Mouse (Mus musculus): ENCODE data around the gene Cecr2. TPM values are rescaled to one million over a fixed set of nuclear protein-coding genes. Genes with fewer than 3 reads are reported as not detected.
"Not testable (repeated sequence)": the region's sequence is repeated elsewhere in the genome, so short reads cannot be mapped to it uniquely, and the experiment has no call there.

The Cecr2 gene
- polyA plus RNA-seq, 1 experiment from 2014 or later: 14.3 TPM

DNA sequence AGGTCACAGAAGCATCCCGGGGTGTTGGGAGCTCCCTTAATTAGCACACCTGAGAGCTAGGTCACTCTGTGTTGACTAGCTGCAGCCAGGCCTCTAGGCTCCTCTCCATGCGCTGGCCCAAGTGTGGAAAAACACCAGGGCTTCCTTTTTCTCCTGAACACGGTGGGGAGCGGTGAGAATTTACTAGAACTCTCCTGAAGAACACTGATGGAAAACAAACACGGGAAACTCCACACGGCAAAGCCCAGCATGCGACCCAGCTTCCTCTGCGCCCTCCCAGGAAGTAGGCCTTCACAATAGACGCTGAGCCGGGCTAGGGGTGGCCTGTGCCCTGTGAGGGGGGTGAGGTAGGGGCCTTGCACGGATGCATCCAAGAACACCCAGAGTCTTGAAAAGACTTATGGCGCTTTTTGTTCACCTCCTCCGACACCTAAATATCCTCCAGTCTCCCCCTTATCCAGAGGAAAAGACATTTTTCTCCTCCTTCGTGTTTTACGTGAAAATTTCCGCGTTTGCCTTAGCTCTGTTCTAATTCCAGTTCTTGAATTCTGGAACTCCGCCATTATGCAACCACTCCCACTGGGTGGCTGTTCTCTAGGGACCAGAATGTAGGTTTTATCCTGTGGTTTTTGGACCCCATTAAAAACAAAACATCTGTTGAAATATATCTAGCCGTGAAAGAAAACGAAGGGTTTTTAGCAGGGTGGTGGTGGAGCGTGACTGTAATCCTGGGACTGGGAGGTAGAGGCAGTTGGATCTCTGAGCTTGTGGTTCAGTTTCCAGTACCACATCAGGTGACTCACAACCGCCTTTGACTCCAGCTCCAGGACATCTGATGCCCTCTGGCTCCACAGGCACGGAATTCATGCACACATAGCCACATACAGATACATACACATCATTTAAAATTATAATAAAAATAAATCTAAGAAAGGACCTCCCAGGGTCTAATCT is 21.5 kb upstream of the Cecr2 start:
- no peak overlapping the region for H3K4me3 ChIP-seq
- WGBS: 49% methylated on average over 23 of the region's 23 CpGs
- no peak for DNase-seq (ENCODE audit: low spot score)
- no peaks in the 10 kb centered on the region for H3K9me3 ChIP-seq
- H3K27ac ChIP-seq: peak overlapping the region; percentile 23; the same call in 1 of the 2 replicates
- peaks cover 8% of the 10 kb centered on the region for H3K4me1 ChIP-seq (replicated peaks)
- no peaks in the 10 kb centered on the region for H3K27me3 ChIP-seq (ENCODE audit: insufficient read depth, poor library complexity, severe bottlenecking)
- no peaks in the 10 kb centered on the region for H3K36me3 ChIP-seq

DNA sequence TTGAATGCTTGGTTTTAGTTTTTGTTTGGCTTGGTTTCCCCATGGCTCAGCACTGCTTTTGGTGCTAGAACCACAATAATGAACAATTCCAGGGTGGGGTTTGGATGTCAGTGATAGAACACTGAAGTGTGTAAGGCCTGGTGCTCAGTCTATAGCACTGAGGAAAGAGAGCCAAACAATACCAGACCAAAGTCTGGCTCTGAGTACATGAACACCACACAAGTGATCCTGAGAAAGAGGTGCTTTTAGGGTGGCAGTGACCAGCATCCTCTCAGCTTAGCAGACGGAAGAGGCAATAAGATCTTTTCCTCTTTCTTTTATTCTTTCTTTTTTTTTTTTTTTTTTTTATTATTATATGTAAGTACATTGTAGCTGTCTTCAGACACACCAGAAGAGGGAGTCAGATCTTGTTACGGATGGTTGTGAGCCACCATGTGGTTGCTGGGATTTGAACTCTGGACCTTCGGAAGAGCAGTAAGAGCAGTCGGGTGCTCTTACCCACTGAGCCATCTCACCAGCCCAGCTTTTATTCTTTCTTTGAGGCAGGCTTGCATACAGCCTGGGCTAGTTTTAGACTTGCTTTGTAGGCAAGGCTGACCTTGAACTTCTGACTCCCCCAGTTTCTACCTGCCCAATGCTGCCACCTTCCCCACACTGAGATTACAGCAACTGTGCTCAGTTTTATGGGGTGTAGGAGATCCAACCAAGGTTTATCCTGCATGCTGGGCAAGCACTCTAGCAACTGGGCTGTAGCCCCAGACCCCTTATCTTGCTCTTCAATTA is 18.7 kb upstream of the Cecr2 start:
- not testable (repeated sequence) for H3K9me3 ChIP-seq; H3K27me3 ChIP-seq (ENCODE audit: insufficient read depth, poor library complexity, severe bottlenecking); H3K27ac ChIP-seq; H3K36me3 ChIP-seq; DNase-seq (ENCODE audit: low spot score); H3K4me3 ChIP-seq
- 86% methylated on average over 3 of the region's 4 CpGs for WGBS
- H3K4me1 ChIP-seq (replicated peaks): peaks cover 11% of the 10 kb centered on the region

DNA sequence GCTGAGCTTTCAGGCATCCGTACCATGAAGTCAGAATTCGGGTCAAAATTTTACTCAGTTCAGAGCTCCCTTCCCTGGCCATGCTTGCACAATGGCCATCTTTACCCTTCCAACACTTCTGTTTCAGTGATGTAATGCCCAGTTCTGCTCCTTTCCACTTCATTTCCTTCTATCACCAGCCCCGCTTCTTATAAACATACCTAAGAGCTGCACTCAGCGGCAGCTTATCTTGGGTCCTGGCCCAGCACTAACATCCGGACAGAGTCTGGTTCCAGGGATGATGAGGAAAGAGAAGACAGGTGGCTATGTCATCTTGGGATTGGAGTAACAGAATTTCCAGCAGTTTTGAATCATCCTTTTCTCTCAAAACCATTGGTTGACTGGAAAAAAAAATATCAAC is 18.0 kb upstream of the Cecr2 start:
- 83% methylated on average over 5 of the region's 5 CpGs for WGBS
- Histone ChIP-seq H3K27ac (no peak overlapping the region), H3K36me3 (no peaks in the 10 kb centered on the region), H3K27me3 (ENCODE audit: insufficient read depth, poor library complexity, severe bottlenecking) (no peaks in the 10 kb centered on the region), H3K4me1 (replicated peaks) (peaks cover 18% of the 10 kb centered on the region), H3K9me3 (no peaks in the 10 kb centered on the region), H3K4me3 (no peak overlapping the region)
- DNase-seq (ENCODE audit: low spot score): no peak

DNA sequence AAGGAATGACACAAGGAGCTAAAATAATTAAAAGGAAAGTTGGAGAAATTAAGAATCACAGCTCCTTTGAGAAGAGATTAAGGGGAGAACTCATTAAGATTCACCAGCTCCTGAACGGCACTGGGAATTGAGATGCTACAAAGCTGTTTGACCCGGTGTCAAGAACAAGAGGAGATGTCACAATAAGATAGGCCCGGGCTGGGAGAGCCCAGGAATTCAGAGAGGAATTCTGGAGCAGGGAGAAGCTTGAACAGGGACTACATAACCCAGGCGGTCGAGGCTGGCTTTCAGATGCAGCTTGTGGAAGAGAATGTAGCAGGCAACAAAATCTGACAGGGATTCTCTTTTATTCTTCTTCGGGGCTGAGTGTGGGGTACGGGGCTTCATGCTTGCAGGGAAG is 13.5 kb upstream of the Cecr2 start:
- H3K9me3 ChIP-seq: no peaks in the 10 kb centered on the region
- peaks cover 10% of the 10 kb centered on the region for H3K4me1 ChIP-seq (replicated peaks)
- no peak for DNase-seq (ENCODE audit: low spot score)
- 30% methylated on average over 7 of the region's 7 CpGs for WGBS
- no peak overlapping the region for H3K4me3 ChIP-seq
- H3K27me3 ChIP-seq (ENCODE audit: insufficient read depth, poor library complexity, severe bottlenecking): no peaks in the 10 kb centered on the region
- H3K27ac ChIP-seq: no peak overlapping the region
- no peaks in the 10 kb centered on the region for H3K36me3 ChIP-seq

DNA sequence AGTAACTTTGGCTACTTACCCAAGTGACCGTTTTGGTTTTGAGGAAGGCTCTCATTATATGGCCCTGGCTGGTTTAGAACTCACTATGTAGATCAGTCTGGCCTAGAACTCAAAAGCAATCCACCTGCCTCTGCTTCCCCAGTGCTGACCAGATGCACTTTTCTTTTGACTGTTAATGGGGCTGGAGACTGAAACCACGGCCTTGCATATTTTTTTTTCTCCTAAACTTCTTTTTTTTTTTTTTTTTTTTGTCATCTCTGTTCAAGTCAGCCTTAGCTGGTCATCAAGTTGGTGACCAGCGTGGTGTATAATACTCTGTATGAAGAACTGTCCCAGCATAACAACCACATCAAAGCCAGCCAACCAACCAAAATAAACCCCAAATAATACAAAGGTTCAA is 10.5 kb upstream of the Cecr2 start:
- Histone ChIP-seq H3K4me3 (no peak overlapping the region), H3K27me3 (ENCODE audit: insufficient read depth, poor library complexity, severe bottlenecking) (no peaks in the 10 kb centered on the region), H3K27ac (no peak overlapping the region), H3K36me3 (no peaks in the 10 kb centered on the region), H3K9me3 (no peaks in the 10 kb centered on the region), H3K4me1 (replicated peaks) (peaks cover 12% of the 10 kb centered on the region)
- WGBS: 96% methylated on average over 3 of the region's 3 CpGs
- DNase-seq (ENCODE audit: low spot score): no peak

- WGBS: 73% methylated on average over 7 of the region's 7 CpGs
- Histone ChIP-seq H3K4me1 (replicated peaks) (peaks cover 3% of the 10 kb centered on the region; the same call in 1 of the 2 replicates), H3K27ac (no peak overlapping the region), H3K9me3 (no peaks in the 10 kb centered on the region), H3K36me3 (no peaks in the 10 kb centered on the region), H3K27me3 (ENCODE audit: insufficient read depth, poor library complexity, severe bottlenecking) (no peaks in the 10 kb centered on the region; the same call in 1 of the 2 replicates), H3K4me3 (no peak overlapping the region)
- no peak for DNase-seq (ENCODE audit: low spot score)
These were observed 7.3 kb upstream of the Cecr2 start for GRCm38 (mm10) chr6:120658848-120659247.

DNA sequence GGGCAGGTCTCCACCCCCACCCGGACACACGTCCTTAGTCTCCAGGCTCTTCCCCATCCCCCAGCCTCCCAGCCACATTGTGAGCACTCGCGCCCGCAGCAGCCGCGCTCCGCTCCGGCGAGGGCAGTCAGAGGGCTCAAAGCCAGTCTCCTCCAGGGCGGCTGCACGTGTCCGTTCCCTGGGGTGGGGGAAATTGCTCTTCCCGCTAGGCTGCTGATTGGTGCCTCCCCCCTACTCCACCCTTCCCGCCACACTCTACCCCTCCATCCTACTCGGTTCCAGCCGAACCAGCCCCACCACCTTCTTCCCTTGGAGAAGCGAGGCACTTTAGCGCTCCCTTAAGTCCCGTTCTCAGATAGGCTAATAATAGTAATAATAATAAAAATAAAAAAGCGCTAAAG is 754 bp upstream of the Cecr2 start:
- no peaks in the 10 kb centered on the region for H3K36me3 ChIP-seq
- peak; percentile 87 for DNase-seq (ENCODE audit: low spot score)
- H3K4me3 ChIP-seq: peak overlapping the region; percentile 94
- no peaks in the 10 kb centered on the region for H3K9me3 ChIP-seq
- under 1% methylated on average over 21 of the region's 21 CpGs for WGBS
- H3K27ac ChIP-seq: peak overlapping the region; percentile 100
- no peaks in the 10 kb centered on the region; the same call in 1 of the 2 replicates for H3K27me3 ChIP-seq (ENCODE audit: insufficient read depth, poor library complexity, severe bottlenecking)
- peaks cover 21% of the 10 kb centered on the region for H3K4me1 ChIP-seq (replicated peaks)

DNA sequence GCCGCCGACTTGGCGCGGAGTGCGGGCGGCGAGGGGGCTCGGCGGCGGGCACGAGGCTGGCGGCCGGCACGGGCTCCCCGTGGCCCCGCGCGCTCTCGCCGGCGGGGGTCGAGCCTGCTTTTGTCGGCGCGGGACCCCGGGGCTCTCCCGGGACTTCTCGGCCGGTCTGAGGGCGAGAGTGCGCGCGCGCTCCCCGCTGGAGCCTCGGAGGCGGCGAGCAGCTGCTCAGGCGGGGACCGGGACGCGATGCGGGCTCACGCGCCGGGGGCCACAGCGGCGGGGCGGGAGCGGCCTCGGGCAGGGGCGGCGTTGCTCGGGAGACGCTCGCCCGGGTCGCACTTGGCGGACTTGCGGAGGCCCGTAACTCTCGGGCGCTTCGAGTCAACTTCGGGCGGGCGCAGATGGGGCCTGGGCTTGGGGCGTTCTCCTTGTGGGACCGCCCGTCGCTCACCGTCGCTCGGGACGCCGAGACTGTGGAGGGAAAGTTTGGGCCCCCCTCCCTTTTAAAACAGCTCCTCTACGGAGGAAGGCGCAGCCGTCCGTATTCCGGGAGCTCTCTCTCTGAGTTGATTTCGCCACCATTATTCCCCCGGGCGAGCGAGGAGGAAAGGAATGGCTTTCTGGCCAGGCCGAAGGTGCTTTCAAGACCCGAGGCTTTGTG is 722 bp downstream of the Cecr2 start:
- H3K4me1 ChIP-seq (replicated peaks): peaks cover 29% of the 10 kb centered on the region
- H3K9me3 ChIP-seq: no peaks in the 10 kb centered on the region
- peak overlapping the region; percentile 100 for H3K27ac ChIP-seq
- H3K27me3 ChIP-seq (ENCODE audit: insufficient read depth, poor library complexity, severe bottlenecking): no peaks in the 10 kb centered on the region; the same call in 1 of the 2 replicates
- DNase-seq (ENCODE audit: low spot score): peak; percentile 78
- H3K36me3 ChIP-seq: no peaks in the 10 kb centered on the region
- WGBS: under 1% methylated on average over 87 of the region's 87 CpGs
- peak overlapping the region; percentile 94 for H3K4me3 ChIP-seq

DNA sequence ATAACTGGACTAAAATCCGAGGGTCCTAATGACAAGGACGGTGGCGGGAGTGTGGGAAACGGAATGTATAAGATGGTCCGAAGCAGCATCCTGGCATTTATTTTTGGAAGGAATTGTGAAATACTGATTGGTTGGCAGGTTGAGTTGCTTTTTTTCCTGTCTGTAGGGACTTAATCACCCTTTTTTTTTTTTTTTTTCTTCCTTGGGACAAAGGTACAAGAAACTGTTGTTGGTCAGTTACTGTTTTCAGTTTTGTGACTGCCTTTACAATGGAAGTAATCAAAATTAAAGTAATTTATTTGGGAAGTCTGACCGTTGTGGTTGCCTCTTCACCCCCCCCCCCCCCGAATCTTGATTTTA is 1.2 kb downstream of the Cecr2 start:
- Histone ChIP-seq H3K36me3 (no peaks in the 10 kb centered on the region), H3K27ac (peak overlapping the region; percentile 100), H3K9me3 (no peaks in the 10 kb centered on the region), H3K27me3 (ENCODE audit: insufficient read depth, poor library complexity, severe bottlenecking) (no peaks in the 10 kb centered on the region; the same call in 1 of the 2 replicates), H3K4me3 (peak overlapping the region; percentile 94), H3K4me1 (replicated peaks) (peaks cover 29% of the 10 kb centered on the region)
- WGBS: 0% methylated on average over 7 of the region's 7 CpGs
- no peak for DNase-seq (ENCODE audit: low spot score)

DNA sequence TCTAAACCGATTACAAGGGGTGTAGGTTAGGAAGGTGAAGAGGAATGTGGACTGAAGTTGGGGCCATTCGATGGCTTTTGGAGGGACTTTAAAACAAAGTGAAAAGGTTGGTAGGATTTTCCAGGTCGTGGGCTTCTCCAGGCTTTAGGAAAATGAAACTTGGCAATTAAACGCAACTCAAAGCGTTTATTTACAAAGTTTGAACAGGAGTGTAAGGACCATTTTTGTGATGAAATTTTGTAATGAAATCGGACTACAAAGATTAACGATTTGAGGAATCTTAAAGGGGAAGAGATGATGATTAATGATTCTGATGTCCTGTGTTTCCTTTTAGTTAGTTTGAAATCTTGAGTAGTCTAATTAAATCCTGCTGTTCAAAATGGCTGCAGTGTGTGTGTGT is 1.7 kb downstream of the Cecr2 start:
- Histone ChIP-seq H3K4me3 (peak overlapping the region; percentile 94), H3K27me3 (ENCODE audit: insufficient read depth, poor library complexity, severe bottlenecking) (no peaks in the 10 kb centered on the region; the same call in 1 of the 2 replicates), H3K36me3 (no peaks in the 10 kb centered on the region), H3K9me3 (no peaks in the 10 kb centered on the region), H3K27ac (peak overlapping the region; percentile 100), H3K4me1 (replicated peaks) (peaks cover 29% of the 10 kb centered on the region)
- no peak for DNase-seq (ENCODE audit: low spot score)
- WGBS: 22% methylated on average over 7 of the region's 7 CpGs

DNA sequence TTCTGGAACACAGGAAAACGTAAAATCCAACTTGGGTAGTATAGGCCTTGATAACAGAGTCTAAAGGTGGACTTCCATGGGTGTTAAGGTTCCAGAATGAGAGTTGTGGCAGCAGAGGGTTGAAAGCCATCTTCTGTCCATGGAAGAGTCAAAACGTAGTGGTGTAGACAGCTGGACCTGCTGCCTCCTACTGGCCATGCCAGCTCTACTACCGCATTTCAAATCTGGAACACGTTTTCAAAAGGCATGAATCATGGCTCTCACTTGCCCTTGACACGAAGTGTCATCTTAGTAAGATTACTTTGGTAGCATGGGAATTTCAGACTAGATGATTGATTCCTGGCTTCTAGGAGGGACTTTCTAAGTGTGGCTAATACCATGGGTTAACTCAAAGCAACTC is 8.0 kb downstream of the Cecr2 start:
- Histone ChIP-seq H3K4me1 (replicated peaks) (peaks cover 23% of the 10 kb centered on the region), H3K27ac (no peak overlapping the region), H3K36me3 (0 out of 2 replicates have a peak, but pooled peaks cover 6% of the 10 kb centered on the region), H3K27me3 (ENCODE audit: insufficient read depth, poor library complexity, severe bottlenecking) (no peaks in the 10 kb centered on the region), H3K9me3 (no peaks in the 10 kb centered on the region), H3K4me3 (no peak overlapping the region)
- DNase-seq (ENCODE audit: low spot score): no peak
- 74% methylated on average over 5 of the region's 5 CpGs for WGBS

DNA sequence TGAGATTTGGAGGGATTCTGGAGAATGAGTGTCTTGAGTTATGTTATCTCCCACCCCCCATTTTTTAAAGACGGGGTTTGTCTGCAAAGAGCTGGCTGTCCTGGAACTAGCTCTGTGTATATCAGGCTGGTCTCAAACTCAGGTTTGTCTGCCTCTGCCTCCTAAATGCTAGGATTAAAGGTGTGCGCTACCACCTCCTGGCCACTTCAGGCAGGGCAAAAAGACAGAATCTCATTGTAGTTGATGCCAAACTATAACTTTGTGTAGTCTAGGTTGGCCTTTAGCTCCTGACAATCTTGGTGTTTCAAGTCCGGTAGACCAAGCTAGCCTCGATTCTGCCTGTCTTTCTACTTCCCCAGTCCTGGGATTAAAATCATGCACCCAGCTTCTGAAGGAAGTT is 8.7 kb downstream of the Cecr2 start:
- H3K27ac ChIP-seq: no peak overlapping the region
- no peak for DNase-seq (ENCODE audit: low spot score)
- WGBS: 91% methylated on average over 4 of the region's 4 CpGs
- no peaks in the 10 kb centered on the region for H3K9me3 ChIP-seq
- no peak overlapping the region for H3K4me3 ChIP-seq
- H3K27me3 ChIP-seq (ENCODE audit: insufficient read depth, poor library complexity, severe bottlenecking): no peaks in the 10 kb centered on the region
- H3K4me1 ChIP-seq (replicated peaks): peaks cover 23% of the 10 kb centered on the region
- H3K36me3 ChIP-seq: 0 out of 2 replicates have a peak, but pooled peaks cover 6% of the 10 kb centered on the region
